Mouse (Mus musculus) ovary, postnatal 14 days (tissue): ENCODE measurements around the gene Olfr344.

Experiments
- DNase-seq: peaks from one replicate; pipeline ENCODE4 v3.0.0; 2022; ENCODE audit warnings: low spot score

Gene Olfr344

GRCm38 (mm10) chr2:36566362-36566761, at the start of gene Olfr344:
Gene Olfr344, plus strand, starts transcription at chr2:36566662.
- DNase-seq = no peak

DNA sequence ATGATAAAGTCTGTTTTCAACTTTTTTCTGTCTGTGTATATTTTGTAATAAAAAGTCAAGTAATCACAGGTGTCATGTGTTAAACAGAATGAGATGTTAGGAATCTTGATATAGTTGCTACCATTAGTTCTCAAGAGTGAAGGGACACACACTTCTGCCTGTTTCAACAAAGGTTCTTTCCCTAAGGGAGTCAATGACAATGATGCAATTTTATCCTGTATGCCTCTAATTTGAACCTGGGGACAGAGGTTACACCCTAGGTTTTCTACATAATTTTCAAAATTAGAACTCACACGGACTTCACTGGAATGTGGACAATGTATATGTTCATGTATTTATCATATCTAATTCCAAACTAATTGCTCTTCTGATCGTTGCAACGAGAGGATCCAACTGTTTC, 41.8 kb upstream of the Olfr344 start, which contains the start of gene Olfr342:
Olfr342 (plus strand) TSS at position 301 of the 400 bp plus-strand sequence.
- DNase-seq = no peak

DNA sequence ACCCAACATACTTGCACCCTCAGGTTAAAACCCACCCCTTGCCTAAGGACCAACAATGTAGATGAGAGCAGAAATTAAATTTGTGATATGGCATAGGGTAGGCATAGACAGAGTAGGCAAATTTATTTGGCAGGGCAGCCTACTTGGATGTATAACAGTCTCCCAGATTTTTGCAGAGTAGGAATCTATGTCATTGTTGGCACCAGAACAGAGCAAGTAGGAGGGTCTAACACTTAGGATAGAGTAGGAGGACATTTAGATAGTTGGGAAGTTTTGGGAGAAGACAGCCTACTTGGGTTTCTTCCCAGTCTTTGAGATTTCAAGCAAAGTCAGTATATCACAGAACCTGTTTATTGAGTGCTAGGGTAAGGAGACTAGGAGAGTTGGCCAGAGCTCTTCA, 1.3 kb upstream of the Olfr344 start:
- no peak for DNase-seq

DNA sequence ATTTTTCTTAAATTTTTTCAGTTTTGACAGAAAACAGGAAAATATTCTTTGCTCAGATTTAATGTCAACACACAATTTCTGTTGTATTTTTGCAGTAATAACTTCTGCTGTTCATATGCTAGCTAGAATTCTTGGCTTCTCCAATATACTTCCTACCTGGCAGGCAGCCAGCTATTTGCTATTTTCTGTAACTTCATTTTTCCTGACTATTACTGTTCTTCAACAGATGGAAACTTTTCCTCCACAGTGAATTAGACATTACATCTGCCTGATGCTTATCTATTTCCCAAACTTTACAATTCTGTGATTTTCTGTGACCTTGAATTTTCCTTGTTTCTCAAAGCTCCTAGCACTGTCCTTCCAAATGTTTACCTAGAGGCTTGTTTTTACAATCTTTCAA, 560 bp downstream of the Olfr344 start:
- no peak for DNase-seq

- DNase-seq = no peak
Observed at GRCm38 (mm10) chr2:36567845-36568244, 1.4 kb downstream of the Olfr344 start.
